Mouse (Mus musculus) gastrocnemius, adult 2 months (tissue): ENCODE data around the gene Cse1l. TPM values are rescaled to one million over a fixed set of nuclear protein-coding genes. Genes with fewer than 3 reads are reported as not detected.

Source experiments
- DNase-seq: peaks from one replicate; pipeline ENCODE4 v3.0.0; 2022
- H3K27ac ChIP-seq: fragments of 200-600 bp; 2 replicates; pipeline ENCODE4 v1.8.1; 2022; ENCODE audit warnings: mild to moderate bottlenecking
- H3K4me3 ChIP-seq: fragments of 200-600 bp; 2 replicates; pipeline ENCODE4 v1.8.1; 2022; ENCODE audit warnings: mild to moderate bottlenecking, moderate library complexity
- CTCF ChIP-seq: fragments of 200-600 bp; IDR thresholded peaks from 2 replicates; pipeline ENCODE4 v1.8.1; 2022; ENCODE audit warnings: antibody characterized with exemption, mild to moderate bottlenecking, moderate library complexity
- intact Hi-C: fragments of 180-260 bp; cut with DNase I; formaldehyde crosslinking; loops from one replicate; pipeline ENCODE4 v1.15.1; 2025
- long read RNA-seq, 2 experiments: library from polyadenylated mRNA; stranded (forward); transcript quantifications; one replicate each; pipeline ENCODE4 v2.0.0; 2021
- total RNA-seq, 2 experiments: library from RNA; stranded (reverse); gene quantifications; 2 replicates each; pipeline ENCODE4 v1.2.3; 2021

Gene Cse1l
- 10 to 100 TPM; 55.6 to 57.4 TPM for total RNA-seq
- long read RNA-seq, experiment 1, transcript Cse1l-201 (25 exons, 3,641 nt): major isoform, 41 of 48 reads
- long read RNA-seq, experiment 1, partial matches to known transcripts: 6 of 48 reads
- long read RNA-seq, experiment 1, other reads (novel, unspliced or antisense): 1 of 48 reads
- long read RNA-seq, experiment 2, transcript Cse1l-201 (25 exons, 3,641 nt): major isoform, 49 of 54 reads
- long read RNA-seq, experiment 2, partial matches to known transcripts: 4 of 54 reads
- long read RNA-seq, experiment 2, other reads (novel, unspliced or antisense): 1 of 54 reads

DNA sequence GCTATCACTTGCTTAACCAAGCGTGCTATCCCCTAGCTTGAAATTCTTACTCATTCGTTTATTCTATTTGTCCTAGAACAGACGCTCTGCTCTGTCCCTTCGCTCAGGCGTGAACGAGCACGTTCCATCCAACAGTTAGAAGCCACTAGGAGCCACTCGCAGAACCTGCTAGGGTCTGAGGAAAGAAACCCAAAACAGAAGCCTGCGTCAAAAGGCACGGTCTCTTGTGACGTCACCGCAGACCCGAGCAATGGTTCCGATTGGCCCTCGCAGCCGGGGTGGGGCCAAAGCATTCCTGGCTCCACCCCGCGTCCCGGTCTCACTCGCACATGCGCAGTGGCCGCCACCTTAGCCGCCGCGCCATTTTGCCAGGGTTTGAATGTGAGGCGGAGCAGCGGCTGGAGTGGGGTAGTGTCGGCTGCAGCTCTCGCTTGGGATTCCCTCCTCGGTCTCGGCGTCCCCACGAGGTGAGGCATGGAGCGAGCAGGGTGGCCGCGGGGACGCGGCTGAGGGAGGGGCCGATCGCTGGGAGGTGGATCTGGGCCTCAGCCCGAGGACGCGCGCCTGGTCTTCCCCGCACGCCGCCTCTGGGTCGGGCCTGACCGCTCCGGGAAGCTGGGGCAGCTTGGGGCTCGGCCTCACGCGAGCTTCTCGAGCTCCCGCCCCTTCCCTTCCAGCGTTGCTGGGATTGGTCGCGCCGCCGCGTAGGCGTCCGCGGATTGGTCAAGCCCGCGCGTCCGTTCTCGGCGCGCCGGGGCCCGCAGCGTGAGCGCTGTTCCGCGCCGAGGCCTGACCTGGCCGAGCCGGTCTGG is at the start of gene Cse1l:
Cse1l (plus strand) TSS at position 330 of the 812 bp plus-strand sequence.
- no peak for TF ChIP-seq CTCF
- Histone ChIP-seq H3K27ac (peak within 1 kb of the TSS; percentile 98), H3K4me3 (peak within 1 kb of the TSS; percentile 92)
- peak; percentile 98 for DNase-seq
- intact Hi-C loops: no loop called here

GRCm38 (mm10) chr2:166856366-166856765 is 49.5 kb upstream of the Cse1l start:
- no peak for TF ChIP-seq CTCF
- no peak overlapping the region for H3K27ac ChIP-seq

DNA sequence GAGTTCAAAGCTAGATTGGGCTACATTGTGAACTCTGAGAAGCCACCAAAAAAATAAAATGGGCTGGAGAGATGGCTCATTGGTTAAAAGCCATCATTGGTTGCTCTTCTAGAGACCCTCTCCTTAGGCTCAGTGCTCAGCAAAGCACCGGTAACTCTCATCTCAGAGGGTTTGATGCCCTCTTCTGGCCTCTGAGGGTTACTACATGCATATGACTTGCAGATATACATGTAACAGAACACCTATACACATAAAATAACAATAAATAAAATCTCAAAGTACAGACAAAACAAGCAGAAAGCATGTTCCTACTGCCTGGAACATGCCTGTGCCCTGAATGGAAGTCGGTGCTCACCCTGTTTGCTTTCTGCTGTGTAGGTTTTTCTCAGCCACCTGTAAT is 48.7 kb upstream of the Cse1l start:
- no peak overlapping the region for H3K4me3 ChIP-seq
- peak; percentile 54 for TF ChIP-seq CTCF
- DNase-seq: no peak
- intact Hi-C loops: loop anchor here (2.0 kb wide), 1 partner anchor 282 kb away; no protein-coding TSS in a partner anchor
- no peak overlapping the region for H3K27ac ChIP-seq

More at GRCm38 (mm10) chr2:166856366-166856765, 49.5 kb upstream of the Cse1l start:
- intact Hi-C loops: loop anchor here (2.0 kb wide), 1 partner anchor 282 kb away; no protein-coding TSS in a partner anchor
- no peak for DNase-seq
- no peak overlapping the region for H3K4me3 ChIP-seq

GRCm38 (mm10) chr2:166859214-166859613 is 46.6 kb upstream of the Cse1l start:
- intact Hi-C loops: no loop called here
- no peak for DNase-seq
- no peak for TF ChIP-seq CTCF

GRCm38 (mm10) chr2:166862505-166862904 is 43.3 kb upstream of the Cse1l start:
- H3K27ac ChIP-seq: no peak overlapping the region
- DNase-seq: no peak
- intact Hi-C loops: no loop called here
- TF ChIP-seq CTCF: no peak
- H3K4me3 ChIP-seq: no peak overlapping the region

More at GRCm38 (mm10) chr2:166859214-166859613, 46.6 kb upstream of the Cse1l start:
- H3K4me3 ChIP-seq: no peak overlapping the region
- H3K27ac ChIP-seq: no peak overlapping the region

DNA sequence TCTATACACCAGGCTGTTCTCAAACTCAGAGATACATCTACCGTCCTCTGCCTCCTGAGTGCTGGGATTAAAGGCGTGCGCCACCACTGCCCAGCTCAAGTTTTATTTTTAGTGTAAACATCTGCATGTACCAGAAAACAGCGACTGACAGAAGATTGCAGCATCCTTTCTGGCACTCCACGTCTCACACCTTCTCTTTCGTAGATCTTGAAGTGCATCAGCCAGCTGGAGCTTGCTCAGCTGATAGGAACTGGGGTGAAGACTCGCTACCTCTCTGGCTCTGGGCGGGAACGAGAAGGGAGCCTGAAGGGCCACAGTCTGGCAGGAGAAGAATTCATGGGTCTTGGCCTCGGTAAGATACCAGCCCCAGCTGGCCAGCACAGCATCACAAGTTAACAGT is 40.4 kb upstream of the Cse1l start:
- no peak for DNase-seq
- intact Hi-C loops: no loop called here
- no peak for TF ChIP-seq CTCF
- no peak overlapping the region for H3K4me3 ChIP-seq
- no peak overlapping the region for H3K27ac ChIP-seq

- Histone ChIP-seq H3K27ac (no peak overlapping the region), H3K4me3 (no peak overlapping the region)
- no peak for DNase-seq
- no peak for TF ChIP-seq CTCF
- intact Hi-C loops: no loop called here
Measured at GRCm38 (mm10) chr2:166870271-166870865, 35.5 kb upstream of the Cse1l start.

DNA sequence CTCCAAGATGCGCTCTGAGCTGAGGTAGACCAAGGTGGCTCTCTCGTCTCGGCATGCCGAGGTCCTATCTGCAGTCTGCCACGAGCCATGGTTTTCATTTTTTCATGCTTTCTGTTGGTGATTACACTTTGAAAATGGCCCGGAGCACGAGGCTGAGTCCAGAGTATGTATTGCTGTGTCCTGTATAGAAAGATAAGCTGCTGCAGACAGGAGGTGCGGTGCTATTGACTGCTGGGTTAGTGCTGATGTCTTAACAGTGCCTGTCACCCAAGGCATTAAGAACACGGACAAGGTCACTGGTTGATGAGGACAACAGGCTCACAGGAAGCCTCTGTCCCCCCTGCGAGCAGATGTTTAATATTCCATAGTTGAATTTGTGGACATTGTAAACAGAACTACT is 34.9 kb upstream of the Cse1l start:
- Histone ChIP-seq H3K4me3 (no peak overlapping the region), H3K27ac (no peak overlapping the region)
- DNase-seq: no peak
- no peak for TF ChIP-seq CTCF
- intact Hi-C loops: no loop called here

GRCm38 (mm10) chr2:166874675-166875280 is 31.1 kb upstream of the Cse1l start:
- no peak overlapping the region for H3K4me3 ChIP-seq

DNA sequence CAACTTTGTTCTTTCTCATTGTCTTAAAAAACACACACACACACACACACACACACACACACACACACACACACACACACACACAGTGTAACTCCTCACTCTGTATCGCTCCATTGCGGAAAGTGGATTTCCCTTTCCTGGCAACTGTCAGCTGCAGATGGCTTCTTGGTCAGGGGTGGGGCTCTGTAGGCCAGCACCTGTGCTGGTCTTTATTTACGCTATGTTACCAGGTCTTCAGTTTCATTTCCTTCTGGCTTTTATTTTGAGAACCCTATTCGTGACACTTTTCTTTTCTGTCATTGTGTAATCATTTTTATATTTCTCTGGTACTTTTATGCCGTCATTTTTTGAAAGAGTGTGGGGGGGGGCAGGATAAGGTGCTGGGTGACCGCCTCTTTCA is 30.3 kb upstream of the Cse1l start:
- H3K4me3 ChIP-seq: no peak overlapping the region
- intact Hi-C loops: loop anchor here (5.0 kb wide), 1 partner anchor 57 kb away; no protein-coding TSS in a partner anchor
- H3K27ac ChIP-seq: no peak overlapping the region
- no peak for DNase-seq
- TF ChIP-seq CTCF: no peak

More at GRCm38 (mm10) chr2:166874675-166875280, 31.1 kb upstream of the Cse1l start:
- H3K27ac ChIP-seq: no peak overlapping the region
- intact Hi-C loops: loop anchor here (5.0 kb wide), 1 partner anchor 58 kb away; no protein-coding TSS in a partner anchor
- no peak for TF ChIP-seq CTCF
- no peak for DNase-seq

DNA sequence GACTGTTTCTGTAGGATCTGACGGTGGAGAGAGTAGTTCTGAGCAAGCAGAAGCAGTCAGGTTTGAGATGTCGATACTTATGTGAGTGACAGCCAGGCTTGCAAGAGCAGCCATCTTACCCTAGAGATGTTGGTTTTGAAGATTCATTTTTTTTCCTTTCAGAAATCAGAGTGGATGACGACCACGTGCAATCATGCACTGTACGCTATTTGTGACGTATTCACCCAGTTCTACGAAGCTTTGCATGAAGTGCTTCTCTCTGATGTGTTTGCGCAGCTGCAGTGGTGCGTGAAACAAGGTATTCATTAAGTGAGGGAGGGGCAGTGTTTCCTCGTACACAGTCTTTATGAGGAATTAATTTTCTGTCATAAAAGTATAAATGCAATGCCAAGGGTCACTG is 29.5 kb upstream of the Cse1l start:
- no peak for TF ChIP-seq CTCF
- no peak overlapping the region for H3K27ac ChIP-seq
- no peak overlapping the region for H3K4me3 ChIP-seq
- DNase-seq: no peak
- intact Hi-C loops: loop anchor here (5.0 kb wide), 1 partner anchor 56 kb away; no protein-coding TSS in a partner anchor

GRCm38 (mm10) chr2:166885066-166885465 is 20.8 kb upstream of the Cse1l start:
- intact Hi-C loops: no loop called here

More at GRCm38 (mm10) chr2:166885066-166885465, 20.8 kb upstream of the Cse1l start:
- TF ChIP-seq CTCF: no peak
- no peak overlapping the region for H3K27ac ChIP-seq
- H3K4me3 ChIP-seq: no peak overlapping the region
- peak; percentile 30 for DNase-seq
